Mouse (Mus musculus): ENCODE data around the gene 1700056E22Rik. TPM values are rescaled to one million over a fixed set of nuclear protein-coding genes. Genes with fewer than 3 reads are reported as not detected.

Gene 1700056E22Rik
- total and polyA plus RNA-seq, 3 experiments: not detected

GRCm38 (mm10) chr1:184047818-184048217, 13.7 kb upstream of the 1700056E22Rik start:
- Histone ChIP-seq H3K36me3 (replicated peaks) (no peaks in the 10 kb centered on the region), H3K9me3 (replicated peaks) (peaks cover 64% of the 10 kb centered on the region), H3K4me3 (ENCODE audit: low read depth, low read length) (no peak overlapping the region), H3K4me1 (ENCODE audit: insufficient read depth, low read depth, low read length) (no peaks in the 10 kb centered on the region), H3K27me3 (ENCODE audit: insufficient read depth, low read length) (no peaks in the 10 kb centered on the region)
- no peak for TF ChIP-seq CTCF (IDR thresholded peaks at IDR 0.05; ENCODE audit: low read depth, low read length)
- no peak for TF ChIP-seq GATA2 (IDR thresholded peaks at IDR 0.05; ENCODE audit: borderline replicate concordance, low read depth, low read length)
- no peak for TF ChIP-seq TAL1 (conservative IDR thresholded peaks at IDR 0.05; ENCODE audit: low read depth, low read length)
- TF ChIP-seq POLR2AphosphoS5 (IDR thresholded peaks at IDR 0.05; ENCODE audit: insufficient replicate concordance, low read depth, low read length): no peak
- no peak for TF ChIP-seq GATA1 (IDR thresholded peaks at IDR 0.05; ENCODE audit: borderline replicate concordance, low read length)
- ATAC-seq (ENCODE audit: extremely low read depth, insufficient number of reproducible peaks, low FRiP score, poor library complexity, severe bottlenecking) (no peak), DNase-seq (ENCODE audit: low spot score) (no peak)

- no peak for TF ChIP-seq GATA2 (IDR thresholded peaks at IDR 0.05; ENCODE audit: borderline replicate concordance, low read depth, low read length)
- TF ChIP-seq CTCF (IDR thresholded peaks at IDR 0.05; ENCODE audit: low read depth, low read length): no peak
- no peak for TF ChIP-seq POLR2AphosphoS5 (IDR thresholded peaks at IDR 0.05; ENCODE audit: insufficient replicate concordance, low read depth, low read length)
- no peak for TF ChIP-seq TAL1 (conservative IDR thresholded peaks at IDR 0.05; ENCODE audit: low read depth, low read length)
- TF ChIP-seq GATA1 (IDR thresholded peaks at IDR 0.05; ENCODE audit: borderline replicate concordance, low read length): no peak
- Histone ChIP-seq H3K4me1 (ENCODE audit: insufficient read depth, low read depth, low read length) (no peaks in the 10 kb centered on the region), H3K36me3 (replicated peaks) (no peaks in the 10 kb centered on the region), H3K9me3 (replicated peaks) (peaks cover 60% of the 10 kb centered on the region), H3K27me3 (ENCODE audit: insufficient read depth, low read length) (no peaks in the 10 kb centered on the region), H3K4me3 (ENCODE audit: low read depth, low read length) (no peak overlapping the region)
- DNase-seq (ENCODE audit: low spot score) (no peak), ATAC-seq (ENCODE audit: extremely low read depth, insufficient number of reproducible peaks, low FRiP score, poor library complexity, severe bottlenecking) (no peak)
Measured at GRCm38 (mm10) chr1:184046070-184046677, 12.1 kb upstream of the 1700056E22Rik start.

GRCm38 (mm10) chr1:184043391-184043790, 9.3 kb upstream of the 1700056E22Rik start:
- no peak for TF ChIP-seq TAL1 (conservative IDR thresholded peaks at IDR 0.05; ENCODE audit: low read depth, low read length)
- TF ChIP-seq POLR2AphosphoS5 (IDR thresholded peaks at IDR 0.05; ENCODE audit: insufficient replicate concordance, low read depth, low read length): no peak
- TF ChIP-seq GATA2 (IDR thresholded peaks at IDR 0.05; ENCODE audit: borderline replicate concordance, low read depth, low read length): no peak
- TF ChIP-seq GATA1 (IDR thresholded peaks at IDR 0.05; ENCODE audit: borderline replicate concordance, low read length): no peak
- TF ChIP-seq CTCF (IDR thresholded peaks at IDR 0.05; ENCODE audit: low read depth, low read length): no peak
- no peaks in the 10 kb centered on the region for H3K36me3 ChIP-seq (replicated peaks)
- no peaks in the 10 kb centered on the region for H3K27me3 ChIP-seq (ENCODE audit: insufficient read depth, low read length)
- DNase-seq (ENCODE audit: low spot score): no peak
- H3K4me1 ChIP-seq (ENCODE audit: insufficient read depth, low read depth, low read length): no peaks in the 10 kb centered on the region
- H3K9me3 ChIP-seq (replicated peaks): peaks cover 59% of the 10 kb centered on the region
- H3K4me3 ChIP-seq (ENCODE audit: low read depth, low read length): no peak overlapping the region
- no peak for ATAC-seq (ENCODE audit: extremely low read depth, insufficient number of reproducible peaks, low FRiP score, poor library complexity, severe bottlenecking)

GRCm38 (mm10) chr1:184042745-184043144, 8.6 kb upstream of the 1700056E22Rik start:
- DNase-seq (ENCODE audit: low spot score) (no peak), ATAC-seq (ENCODE audit: extremely low read depth, insufficient number of reproducible peaks, low FRiP score, poor library complexity, severe bottlenecking) (no peak)
- TF ChIP-seq POLR2AphosphoS5 (IDR thresholded peaks at IDR 0.05; ENCODE audit: insufficient replicate concordance, low read depth, low read length) (no peak), GATA1 (IDR thresholded peaks at IDR 0.05; ENCODE audit: borderline replicate concordance, low read length) (no peak), CTCF (IDR thresholded peaks at IDR 0.05; ENCODE audit: low read depth, low read length) (no peak), GATA2 (IDR thresholded peaks at IDR 0.05; ENCODE audit: borderline replicate concordance, low read depth, low read length) (no peak), TAL1 (conservative IDR thresholded peaks at IDR 0.05; ENCODE audit: low read depth, low read length) (no peak)
- Histone ChIP-seq H3K4me3 (ENCODE audit: low read depth, low read length) (no peak overlapping the region), H3K9me3 (replicated peaks) (peaks cover 55% of the 10 kb centered on the region), H3K36me3 (replicated peaks) (no peaks in the 10 kb centered on the region), H3K27me3 (ENCODE audit: insufficient read depth, low read length) (no peaks in the 10 kb centered on the region), H3K4me1 (ENCODE audit: insufficient read depth, low read depth, low read length) (no peaks in the 10 kb centered on the region)

GRCm38 (mm10) chr1:184041778-184042573, 7.9 kb upstream of the 1700056E22Rik start:
- peaks cover 53% of the 10 kb centered on the region for H3K9me3 ChIP-seq (replicated peaks)
- no peak for ATAC-seq (ENCODE audit: extremely low read depth, insufficient number of reproducible peaks, low FRiP score, poor library complexity, severe bottlenecking)
- no peak overlapping the region for H3K4me3 ChIP-seq (ENCODE audit: low read depth, low read length)
- no peaks in the 10 kb centered on the region for H3K4me1 ChIP-seq (ENCODE audit: insufficient read depth, low read depth, low read length)
- DNase-seq (ENCODE audit: low spot score): no peak
- H3K36me3 ChIP-seq (replicated peaks): no peaks in the 10 kb centered on the region
- H3K27me3 ChIP-seq (ENCODE audit: insufficient read depth, low read length): no peaks in the 10 kb centered on the region
- TF ChIP-seq GATA1 (IDR thresholded peaks at IDR 0.05; ENCODE audit: borderline replicate concordance, low read length): no peak
- no peak for TF ChIP-seq TAL1 (conservative IDR thresholded peaks at IDR 0.05; ENCODE audit: low read depth, low read length)
- no peak for TF ChIP-seq GATA2 (IDR thresholded peaks at IDR 0.05; ENCODE audit: borderline replicate concordance, low read depth, low read length)
- TF ChIP-seq CTCF (IDR thresholded peaks at IDR 0.05; ENCODE audit: low read depth, low read length): no peak
- TF ChIP-seq POLR2AphosphoS5 (IDR thresholded peaks at IDR 0.05; ENCODE audit: insufficient replicate concordance, low read depth, low read length): no peak

- Histone ChIP-seq H3K4me3 (ENCODE audit: low read depth, low read length) (no peak overlapping the region), H3K9me3 (replicated peaks) (peaks cover 55% of the 10 kb centered on the region), H3K4me1 (ENCODE audit: insufficient read depth, low read depth, low read length) (no peaks in the 10 kb centered on the region), H3K36me3 (replicated peaks) (no peaks in the 10 kb centered on the region), H3K27me3 (ENCODE audit: insufficient read depth, low read length) (no peaks in the 10 kb centered on the region)
- DNase-seq (ENCODE audit: low spot score) (no peak), ATAC-seq (ENCODE audit: extremely low read depth, insufficient number of reproducible peaks, low FRiP score, poor library complexity, severe bottlenecking) (no peak)
- no peak for TF ChIP-seq GATA1 (IDR thresholded peaks at IDR 0.05; ENCODE audit: borderline replicate concordance, low read length)
- TF ChIP-seq TAL1 (conservative IDR thresholded peaks at IDR 0.05; ENCODE audit: low read depth, low read length): no peak
- no peak for TF ChIP-seq CTCF (IDR thresholded peaks at IDR 0.05; ENCODE audit: low read depth, low read length)
- TF ChIP-seq GATA2 (IDR thresholded peaks at IDR 0.05; ENCODE audit: borderline replicate concordance, low read depth, low read length): no peak
- TF ChIP-seq POLR2AphosphoS5 (IDR thresholded peaks at IDR 0.05; ENCODE audit: insufficient replicate concordance, low read depth, low read length): no peak
Measured at GRCm38 (mm10) chr1:184040906-184041305, 6.8 kb upstream of the 1700056E22Rik start.
